Mouse (Mus musculus) neural tube, embryonic 15.5 days (tissue): ENCODE measurements at regions not wholly inside any gene's neighbourhood (a gene's known extent, or its start where the extent isn't known, plus 50 kb on each side); places are given as distances from the start of the nearest gene placed in this dataset.

Experiments
- ATAC-seq: fragments of 200-750 bp; cut with Nextera tagmentation; 2 replicates; pipeline ENCODE4 v1.8.0; 2017; ENCODE audit warnings: mild to moderate bottlenecking, moderate TSS enrichment, moderate library complexity; ENCODE audit not compliant: low FRiP score
- H3K27ac ChIP-seq: fragments of 300-500 bp; sonication (generic); replicated peaks from 2 replicates; pipeline ENCODE4 v1.5.1; 2015; ENCODE audit warnings: mild to moderate bottlenecking, inconsistent platforms
- H3K27me3 ChIP-seq: fragments of 300-500 bp; sonication (generic); replicated peaks from 2 replicates; pipeline ENCODE4 v1.6.1; 2015; ENCODE audit warnings: inconsistent platforms
- H3K36me3 ChIP-seq: fragments of 300-500 bp; sonication (generic); 2 replicates; pipeline ENCODE4 v1.6.1; 2015; ENCODE audit warnings: inconsistent platforms
- H3K4me1 ChIP-seq: fragments of 300-500 bp; sonication (generic); 2 replicates; pipeline ENCODE4 v1.6.1; 2015; ENCODE audit warnings: inconsistent platforms
- H3K4me2 ChIP-seq: fragments of 300-500 bp; sonication (generic); 2 replicates; pipeline ENCODE4 v1.6.1; 2015; ENCODE audit warnings: inconsistent platforms, mild to moderate bottlenecking, moderate library complexity
- H3K4me3 ChIP-seq: fragments of 300-500 bp; sonication (generic); replicated peaks from 2 replicates; pipeline ENCODE4 v1.5.1; 2015; ENCODE audit warnings: mild to moderate bottlenecking, inconsistent platforms
- H3K9ac ChIP-seq: fragments of 300-500 bp; sonication (generic); replicated peaks from 2 replicates; pipeline ENCODE4 v1.6.1; 2015; ENCODE audit warnings: mild to moderate bottlenecking, inconsistent platforms
- H3K9me3 ChIP-seq: fragments of 300-500 bp; sonication (generic); replicated peaks from 2 replicates; pipeline ENCODE4 v1.6.1; 2016; ENCODE audit warnings: inconsistent platforms
- WGBS: fragments of 180-500 bp; shearing (Covaris S2); methylation state at CpG from one replicate; pipeline ENCODE4 v1.1.7; 2015; ENCODE audit warnings: mixed read lengths; 5-methylcytosine and 5-hydroxymethylcytosine counted together

- Histone ChIP-seq H3K4me2 (no peak overlapping the region), H3K4me1 (no peaks in the 10 kb centered on the region), H3K27ac (no peak overlapping the region), H3K9ac (no peak overlapping the region), H3K4me3 (no peak overlapping the region), H3K9me3 (no peaks in the 10 kb centered on the region), H3K27me3 (no peaks in the 10 kb centered on the region), H3K36me3 (no peaks in the 10 kb centered on the region)
- WGBS = 57% methylated on average over 1 of the region's 1 CpGs
- no peak for ATAC-seq
These were observed 156.3 kb downstream of the Gm12728 start for GRCm38 (mm10) chr4:105945921-105946320.

- Histone ChIP-seq H3K4me3 (no peak overlapping the region), H3K4me1 (no peaks in the 10 kb centered on the region), H3K27me3 (no peaks in the 10 kb centered on the region), H3K9me3 (no peaks in the 10 kb centered on the region), H3K36me3 (no peaks in the 10 kb centered on the region), H3K4me2 (no peak overlapping the region), H3K9ac (no peak overlapping the region), H3K27ac (no peak overlapping the region)
- WGBS = 89% methylated on average over 5 of the region's 5 CpGs
- ATAC-seq = no peak
These were observed 158.7 kb downstream of the Gm12728 start for GRCm38 (mm10) chr4:105948326-105948725.

GRCm38 (mm10) chr4:105952406-105952805 is 162.7 kb downstream of the Gm12728 start:
- Histone ChIP-seq H3K36me3 (no peaks in the 10 kb centered on the region), H3K4me1 (no peaks in the 10 kb centered on the region), H3K4me2 (no peak overlapping the region), H3K4me3 (no peak overlapping the region), H3K9ac (no peak overlapping the region), H3K9me3 (no peaks in the 10 kb centered on the region), H3K27me3 (no peaks in the 10 kb centered on the region), H3K27ac (no peak overlapping the region)
- ATAC-seq = no peak
- WGBS = 80% methylated on average over 3 of the region's 3 CpGs

GRCm38 (mm10) chr4:105956516-105956915 is 166.8 kb downstream of the Gm12728 start:
- WGBS = 38% methylated on average over 2 of the region's 2 CpGs
- no peak overlapping the region for H3K4me3 ChIP-seq
- no peaks in the 10 kb centered on the region for H3K4me1 ChIP-seq
- no peak for ATAC-seq
- H3K27ac ChIP-seq = no peak overlapping the region
- no peaks in the 10 kb centered on the region for H3K36me3 ChIP-seq
- H3K9me3 ChIP-seq = no peaks in the 10 kb centered on the region
- no peak overlapping the region for H3K9ac ChIP-seq
- no peaks in the 10 kb centered on the region for H3K27me3 ChIP-seq
- no peak overlapping the region for H3K4me2 ChIP-seq

- no peak overlapping the region for H3K4me3 ChIP-seq
- 68% methylated on average over 5 of the region's 5 CpGs for WGBS
- H3K4me2 ChIP-seq = no peak overlapping the region
- H3K36me3 ChIP-seq = no peaks in the 10 kb centered on the region
- ATAC-seq = no peak
- H3K27ac ChIP-seq = no peak overlapping the region
- no peaks in the 10 kb centered on the region for H3K27me3 ChIP-seq
- H3K9me3 ChIP-seq = no peaks in the 10 kb centered on the region
- no peaks in the 10 kb centered on the region for H3K4me1 ChIP-seq
- H3K9ac ChIP-seq = no peak overlapping the region
These were observed 168.7 kb downstream of the Gm12728 start for GRCm38 (mm10) chr4:105958331-105958730.

GRCm38 (mm10) chr4:105961686-105962360 is 172.2 kb downstream of the Gm12728 start:
- ATAC-seq = no peak
- no peak overlapping the region for H3K4me3 ChIP-seq

GRCm38 (mm10) chr4:105962542-105962941 is 172.9 kb downstream of the Gm12728 start:
- no peak overlapping the region for H3K4me2 ChIP-seq
- no peak overlapping the region for H3K27ac ChIP-seq
- no peak for ATAC-seq
- H3K4me3 ChIP-seq = no peak overlapping the region
- H3K27me3 ChIP-seq = no peaks in the 10 kb centered on the region
- no peaks in the 10 kb centered on the region for H3K9me3 ChIP-seq
- H3K4me1 ChIP-seq = no peaks in the 10 kb centered on the region
- WGBS = 53% methylated on average over 7 of the region's 7 CpGs
- H3K9ac ChIP-seq = no peak overlapping the region
- no peaks in the 10 kb centered on the region for H3K36me3 ChIP-seq

More at GRCm38 (mm10) chr4:105961686-105962360, 172.2 kb downstream of the Gm12728 start:
- no peak overlapping the region for H3K9ac ChIP-seq
- 74% methylated on average over 8 of the region's 8 CpGs for WGBS
- H3K27me3 ChIP-seq = no peaks in the 10 kb centered on the region
- no peaks in the 10 kb centered on the region for H3K36me3 ChIP-seq
- H3K9me3 ChIP-seq = no peaks in the 10 kb centered on the region
- H3K4me2 ChIP-seq = no peak overlapping the region
- H3K27ac ChIP-seq = no peak overlapping the region
- H3K4me1 ChIP-seq = no peaks in the 10 kb centered on the region

- no peak overlapping the region for H3K9ac ChIP-seq
- H3K4me1 ChIP-seq = no peaks in the 10 kb centered on the region
- no peak for ATAC-seq
- no peaks in the 10 kb centered on the region for H3K36me3 ChIP-seq
- H3K9me3 ChIP-seq = no peaks in the 10 kb centered on the region
- no peak overlapping the region for H3K27ac ChIP-seq
- H3K27me3 ChIP-seq = no peaks in the 10 kb centered on the region
- 61% methylated on average over 4 of the region's 4 CpGs for WGBS
- no peak overlapping the region for H3K4me3 ChIP-seq
- H3K4me2 ChIP-seq = no peak overlapping the region
These were observed 178.7 kb downstream of the Gm12728 start for GRCm38 (mm10) chr4:105968324-105968723.

- H3K9me3 ChIP-seq = no peaks in the 10 kb centered on the region
- H3K27me3 ChIP-seq = no peaks in the 10 kb centered on the region
- H3K4me2 ChIP-seq = no peak overlapping the region
- no peak overlapping the region for H3K9ac ChIP-seq
- no peaks in the 10 kb centered on the region for H3K36me3 ChIP-seq
- no peak for ATAC-seq
- WGBS = 23% methylated on average over 2 of the region's 2 CpGs
- no peak overlapping the region for H3K4me3 ChIP-seq
- H3K27ac ChIP-seq = no peak overlapping the region
- no peaks in the 10 kb centered on the region for H3K4me1 ChIP-seq
These were observed 180.0 kb downstream of the Gm12728 start for GRCm38 (mm10) chr4:105969628-105970027.

- no peaks in the 10 kb centered on the region for H3K27me3 ChIP-seq
- H3K36me3 ChIP-seq = no peaks in the 10 kb centered on the region
- H3K4me1 ChIP-seq = no peaks in the 10 kb centered on the region
- H3K9ac ChIP-seq = no peak overlapping the region
- no peak overlapping the region for H3K27ac ChIP-seq
- no peak overlapping the region for H3K4me2 ChIP-seq
- WGBS = 72% methylated on average over 3 of the region's 3 CpGs
- ATAC-seq = no peak
- H3K4me3 ChIP-seq = no peak overlapping the region
- H3K9me3 ChIP-seq = no peaks in the 10 kb centered on the region
These were observed 180.4 kb downstream of the Gm12728 start for GRCm38 (mm10) chr4:105970056-105970455.

GRCm38 (mm10) chr4:105972736-105973135 is 183.1 kb downstream of the Gm12728 start:
- no peaks in the 10 kb centered on the region for H3K4me1 ChIP-seq
- H3K36me3 ChIP-seq = no peaks in the 10 kb centered on the region
- WGBS = 96% methylated on average over 3 of the region's 3 CpGs
- no peak overlapping the region for H3K4me3 ChIP-seq
- no peaks in the 10 kb centered on the region for H3K9me3 ChIP-seq
- no peaks in the 10 kb centered on the region for H3K27me3 ChIP-seq
- H3K9ac ChIP-seq = no peak overlapping the region
- no peak overlapping the region for H3K27ac ChIP-seq
- ATAC-seq = no peak
- H3K4me2 ChIP-seq = no peak overlapping the region

GRCm38 (mm10) chr4:105973769-105974397 is 184.2 kb downstream of the Gm12728 start:
- 82% methylated on average over 6 of the region's 6 CpGs for WGBS
- H3K27me3 ChIP-seq = no peaks in the 10 kb centered on the region

More at GRCm38 (mm10) chr4:105973769-105974397, 184.2 kb downstream of the Gm12728 start:
- Histone ChIP-seq H3K4me3 (no peak overlapping the region), H3K36me3 (no peaks in the 10 kb centered on the region), H3K4me1 (no peaks in the 10 kb centered on the region), H3K27ac (no peak overlapping the region), H3K9ac (no peak overlapping the region), H3K9me3 (no peaks in the 10 kb centered on the region), H3K4me2 (no peak overlapping the region)
- ATAC-seq = no peak
